Mouse (Mus musculus) telencephalon, adult 2 months (tissue): ENCODE measurements at regions not wholly inside any gene's neighbourhood (a gene's known extent, or its start where the extent isn't known, plus 50 kb on each side); places are given as distances from the start of the nearest gene placed in this dataset.

Source experiments
- DNase-seq: peaks from one replicate; pipeline ENCODE4 v3.0.0-alpha.2; 2011; ENCODE audit warnings: low read depth, low spot score

- peak; percentile 1 for DNase-seq
These were observed 519.9 kb upstream of the Pcdh7 start for GRCm38 (mm10) chr5:57197910-57198309.

- DNase-seq, result no peak
These were observed 517.3 kb upstream of the Pcdh7 start for GRCm38 (mm10) chr5:57200420-57200819.
